Mouse (Mus musculus): Measurements from ENCODE around the gene Hist1h2bc. TPM values are rescaled to one million over a fixed set of nuclear protein-coding genes. Genes with fewer than 3 reads are reported as not detected.
A peak's percentile ranks its signal among the peaks of the same experiment; 100 is the strongest.
"Not testable (repeated sequence)": the region's sequence is repeated elsewhere in the genome, so short reads cannot be mapped to it uniquely, and the experiment has no call there.

Gene Hist1h2bc
- polyA plus RNA-seq, 1 experiment from 2014 or later, result 115 TPM

GRCm38 (mm10) chr13:23682947-23683754, 848 bp upstream of the Hist1h2bc start:
- Histone ChIP-seq H3K9ac (ENCODE audit: low read length) (peak overlapping the region; percentile 68), H3K4me2 (replicated peaks; ENCODE audit: low read depth) (peak overlapping the region; percentile 52), H3K27ac (replicated peaks) (peak overlapping the region; percentile 93), H3K4me3 (ENCODE audit: low read depth, low read length) (peak overlapping the region; percentile 30)
- peak; percentile 41 for ATAC-seq (ENCODE audit: low FRiP score, low TSS enrichment)
- H3K36me3 ChIP-seq (ENCODE audit: control insufficient read depth, insufficient read depth, low read length); H3K27me3 ChIP-seq (ENCODE audit: control insufficient read depth, insufficient read depth, low read length); DNase-seq (ENCODE audit: low spot score); H3K4me1 ChIP-seq (replicated peaks; ENCODE audit: control insufficient read depth, insufficient read depth); H3K9me3 ChIP-seq (ENCODE audit: control insufficient read depth, low read length): not testable (repeated sequence)
- WGBS, result 12% methylated on average over 11 of the region's 30 CpGs
- TF ChIP-seq CTCF (IDR thresholded peaks at IDR 0.05; ENCODE audit: low read depth), result peak; percentile 22; the same call in 1 of the 2 replicates

- peak; percentile 51 for DNase-seq (ENCODE audit: low spot score)
- peak; percentile 21 for TF ChIP-seq EP300 (optimal IDR thresholded peaks at IDR 0.05)
- not testable (repeated sequence) for H3K9me3 ChIP-seq (ENCODE audit: control insufficient read depth, low read length); H3K36me3 ChIP-seq (ENCODE audit: control insufficient read depth, insufficient read depth, low read length); H3K4me1 ChIP-seq (replicated peaks; ENCODE audit: control insufficient read depth, insufficient read depth); H3K27me3 ChIP-seq (ENCODE audit: control insufficient read depth, insufficient read depth, low read length)
- Histone ChIP-seq H3K27ac (replicated peaks) (peak overlapping the region; percentile 96), H3K9ac (ENCODE audit: low read length) (peak overlapping the region; percentile 73), H3K4me2 (replicated peaks; ENCODE audit: low read depth) (peak overlapping the region; percentile 58), H3K4me3 (ENCODE audit: low read depth, low read length) (peak overlapping the region; percentile 30)
- 0 out of 2 replicates have a peak, but pooled peaks have one; percentile 4 for ATAC-seq (ENCODE audit: low FRiP score, low TSS enrichment)
- 2% methylated on average over 13 of the region's 37 CpGs for WGBS
These were observed 421 bp downstream of the Hist1h2bc start for GRCm38 (mm10) chr13:23684295-23684945.

- H3K4me3 ChIP-seq (ENCODE audit: low read depth, low read length), result peak overlapping the region; percentile 30
- WGBS, result 0% methylated on average over 15 of the region's 15 CpGs
- peak; percentile 30 for DNase-seq (ENCODE audit: low spot score)
- no peaks in the 10 kb centered on the region for H3K27me3 ChIP-seq (ENCODE audit: control insufficient read depth, insufficient read depth, low read length)
- peak overlapping the region; percentile 73 for H3K9ac ChIP-seq (ENCODE audit: low read length)
- peak overlapping the region; percentile 96 for H3K27ac ChIP-seq (replicated peaks)
- ATAC-seq (ENCODE audit: low FRiP score, low TSS enrichment), result no peak
- peaks cover 3% of the 10 kb centered on the region; the same call in 1 of the 2 replicates for H3K4me1 ChIP-seq (replicated peaks; ENCODE audit: control insufficient read depth, insufficient read depth)
- no peaks in the 10 kb centered on the region for H3K9me3 ChIP-seq (ENCODE audit: control insufficient read depth, low read length)
- TF ChIP-seq CTCF (IDR thresholded peaks at IDR 0.05; ENCODE audit: low read depth), result no peak
- TF ChIP-seq EP300 (optimal IDR thresholded peaks at IDR 0.05), result no peak
- peak overlapping the region; percentile 58 for H3K4me2 ChIP-seq (replicated peaks; ENCODE audit: low read depth)
- H3K36me3 ChIP-seq (ENCODE audit: control insufficient read depth, insufficient read depth, low read length), result no peaks in the 10 kb centered on the region
These were observed 1.3 kb downstream of the Hist1h2bc start for GRCm38 (mm10) chr13:23685121-23685861.

GRCm38 (mm10) chr13:23685966-23686365, 2.0 kb downstream of the Hist1h2bc start:
- 14% methylated on average over 4 of the region's 4 CpGs for WGBS
- ATAC-seq (ENCODE audit: low FRiP score, low TSS enrichment) (no peak), DNase-seq (ENCODE audit: low spot score) (no peak)
- Histone ChIP-seq H3K9ac (ENCODE audit: low read length) (peak overlapping the region; percentile 73; the same call in 1 of the 2 replicates), H3K4me2 (replicated peaks; ENCODE audit: low read depth) (peak overlapping the region; percentile 58), H3K4me1 (replicated peaks; ENCODE audit: control insufficient read depth, insufficient read depth) (peaks cover 3% of the 10 kb centered on the region; the same call in 1 of the 2 replicates), H3K27me3 (ENCODE audit: control insufficient read depth, insufficient read depth, low read length) (no peaks in the 10 kb centered on the region), H3K27ac (replicated peaks) (peak overlapping the region; percentile 96), H3K4me3 (ENCODE audit: low read depth, low read length) (peak overlapping the region; percentile 30), H3K36me3 (ENCODE audit: control insufficient read depth, insufficient read depth, low read length) (no peaks in the 10 kb centered on the region), H3K9me3 (ENCODE audit: control insufficient read depth, low read length) (no peaks in the 10 kb centered on the region)
- no peak for TF ChIP-seq CTCF (IDR thresholded peaks at IDR 0.05; ENCODE audit: low read depth)

GRCm38 (mm10) chr13:23687181-23687580, 3.2 kb downstream of the Hist1h2bc start:
- no peaks in the 10 kb centered on the region for H3K9me3 ChIP-seq (ENCODE audit: control insufficient read depth, low read length)
- no peak overlapping the region for H3K27ac ChIP-seq (replicated peaks)
- no peaks in the 10 kb centered on the region for H3K27me3 ChIP-seq (ENCODE audit: control insufficient read depth, insufficient read depth, low read length)
- no peak overlapping the region for H3K4me3 ChIP-seq (ENCODE audit: low read depth, low read length)
- H3K36me3 ChIP-seq (ENCODE audit: control insufficient read depth, insufficient read depth, low read length), result no peaks in the 10 kb centered on the region
- TF ChIP-seq CTCF (IDR thresholded peaks at IDR 0.05; ENCODE audit: low read depth) (no peak), EP300 (optimal IDR thresholded peaks at IDR 0.05) (no peak)
- peaks cover 3% of the 10 kb centered on the region; the same call in 1 of the 2 replicates for H3K4me1 ChIP-seq (replicated peaks; ENCODE audit: control insufficient read depth, insufficient read depth)
- no peak overlapping the region for H3K9ac ChIP-seq (ENCODE audit: low read length)
- no peak for DNase-seq (ENCODE audit: low spot score)
- 56% methylated on average over 4 of the region's 4 CpGs for WGBS
- H3K4me2 ChIP-seq (replicated peaks; ENCODE audit: low read depth), result no peak overlapping the region
- no peak for ATAC-seq (ENCODE audit: low FRiP score, low TSS enrichment)

Data from stomach, postnatal 0 days (tissue).